Mouse (Mus musculus) spleen, adult 2 months (tissue): ENCODE data around the gene Prm2. TPM values are rescaled to one million over a fixed set of nuclear protein-coding genes. Genes with fewer than 3 reads are reported as not detected.

Experiments
- DNase-seq, 2 experiments: peaks; one replicate each; pipeline versions ENCODE4 v3.0.0 to v3.0.0-alpha.2; 2012 to 2021; ENCODE audit warnings: low spot score in 2 of 2, low read depth in 1 of 2
- H3K27ac ChIP-seq: fragments of 200-500 bp; 2 replicates; pipeline ENCODE4 v1.5.1; 2012; ENCODE audit warnings: low read length, inconsistent platforms; ENCODE audit not compliant: insufficient read depth
- H3K27me3 ChIP-seq: fragments of 200-500 bp; 2 replicates; pipeline ENCODE4 v1.6.1; 2012; ENCODE audit warnings: mild to moderate bottlenecking, moderate library complexity, low read length, inconsistent platforms; ENCODE audit not compliant: control insufficient read depth, insufficient read depth
- H3K36me3 ChIP-seq: fragments of 200-500 bp; 2 replicates; pipeline ENCODE4 v1.6.1; 2012; ENCODE audit warnings: mild to moderate bottlenecking, low read length, inconsistent platforms; ENCODE audit not compliant: control insufficient read depth, insufficient read depth
- H3K4me1 ChIP-seq: fragments of 200-500 bp; 2 replicates; pipeline ENCODE4 v1.6.1; 2011; ENCODE audit warnings: inconsistent platforms; ENCODE audit not compliant: control insufficient read depth, insufficient read depth, insufficient read length
- H3K4me3 ChIP-seq: fragments of 200-500 bp; 2 replicates; pipeline ENCODE4 v1.5.1; 2011; ENCODE audit warnings: mild to moderate bottlenecking, inconsistent platforms; ENCODE audit not compliant: insufficient read depth, insufficient read length; ENCODE audit errors: extremely low read depth
- CTCF ChIP-seq: fragments of 200-500 bp; IDR thresholded peaks from 2 replicates; pipeline ENCODE4 v1.5.1; 2011; ENCODE audit warnings: mild to moderate bottlenecking, inconsistent platforms; ENCODE audit not compliant: insufficient read depth, insufficient read length, insufficient replicate concordance; ENCODE audit errors: extremely low read depth
- POLR2A ChIP-seq: fragments of 200-500 bp; IDR thresholded peaks from 2 replicates; pipeline ENCODE4 v1.6.1; 2011; ENCODE audit warnings: low read depth, low read length, inconsistent platforms
- WGBS: fragments of 180-500 bp; shearing (Covaris S2); methylation state at CpG from one replicate; pipeline ENCODE4 v1.1.7; 2018; 5-methylcytosine and 5-hydroxymethylcytosine counted together
- polyA plus RNA-seq: library from polyadenylated mRNA; depleted of rRNA; stranded (reverse); fragments of >200 nt; gene quantifications from 2 replicates; pipeline ENCODE4 v1.2.3, GENCODE M21; 2012

Gene Prm2
- polyA plus RNA-seq, 1 experiment = not detected

DNA sequence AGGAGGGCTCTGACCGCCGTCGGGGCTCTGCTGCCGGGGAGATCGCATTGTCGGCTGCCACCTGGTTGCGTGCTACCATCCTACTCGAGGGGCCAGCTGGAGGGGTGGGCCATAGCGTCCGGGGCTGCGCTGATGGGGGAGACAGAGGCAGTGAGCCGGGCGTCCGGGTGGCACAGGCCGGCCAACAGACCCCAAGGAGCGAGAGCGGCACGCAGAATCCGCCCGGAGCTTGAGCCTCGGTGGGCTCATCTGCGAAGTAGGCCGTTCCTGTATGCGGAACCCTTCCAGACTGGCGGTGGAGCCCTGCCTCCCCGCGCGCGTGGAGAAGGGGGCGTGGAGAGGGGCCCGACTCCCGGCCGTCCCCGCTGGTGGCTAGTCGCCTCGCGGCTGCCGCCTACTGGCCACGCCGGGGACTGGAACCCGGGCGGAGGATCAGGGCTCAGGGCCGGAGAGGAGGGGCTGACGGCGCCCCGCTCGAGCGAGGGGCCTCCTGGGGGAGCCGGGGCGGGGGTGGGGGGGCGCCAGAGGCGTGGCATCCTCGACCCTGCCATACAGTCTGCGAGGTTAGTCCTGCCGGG lies 11.1 kb downstream of the Prm2 start:
- under 1% methylated on average over 43 of the region's 55 CpGs for WGBS
- H3K27ac ChIP-seq = peak overlapping the region; percentile 81
- DNase-seq = peak; percentile 81 to 89
- H3K36me3 ChIP-seq = no peaks in the 10 kb centered on the region
- TF ChIP-seq CTCF (peak; percentile 81), POLR2A (peak; percentile 14; the same call in 1 of the 2 replicates)
- peak overlapping the region; percentile 64 for H3K4me3 ChIP-seq
- no peaks in the 10 kb centered on the region for H3K27me3 ChIP-seq
- H3K4me1 ChIP-seq = peaks cover 20% of the 10 kb centered on the region

DNA sequence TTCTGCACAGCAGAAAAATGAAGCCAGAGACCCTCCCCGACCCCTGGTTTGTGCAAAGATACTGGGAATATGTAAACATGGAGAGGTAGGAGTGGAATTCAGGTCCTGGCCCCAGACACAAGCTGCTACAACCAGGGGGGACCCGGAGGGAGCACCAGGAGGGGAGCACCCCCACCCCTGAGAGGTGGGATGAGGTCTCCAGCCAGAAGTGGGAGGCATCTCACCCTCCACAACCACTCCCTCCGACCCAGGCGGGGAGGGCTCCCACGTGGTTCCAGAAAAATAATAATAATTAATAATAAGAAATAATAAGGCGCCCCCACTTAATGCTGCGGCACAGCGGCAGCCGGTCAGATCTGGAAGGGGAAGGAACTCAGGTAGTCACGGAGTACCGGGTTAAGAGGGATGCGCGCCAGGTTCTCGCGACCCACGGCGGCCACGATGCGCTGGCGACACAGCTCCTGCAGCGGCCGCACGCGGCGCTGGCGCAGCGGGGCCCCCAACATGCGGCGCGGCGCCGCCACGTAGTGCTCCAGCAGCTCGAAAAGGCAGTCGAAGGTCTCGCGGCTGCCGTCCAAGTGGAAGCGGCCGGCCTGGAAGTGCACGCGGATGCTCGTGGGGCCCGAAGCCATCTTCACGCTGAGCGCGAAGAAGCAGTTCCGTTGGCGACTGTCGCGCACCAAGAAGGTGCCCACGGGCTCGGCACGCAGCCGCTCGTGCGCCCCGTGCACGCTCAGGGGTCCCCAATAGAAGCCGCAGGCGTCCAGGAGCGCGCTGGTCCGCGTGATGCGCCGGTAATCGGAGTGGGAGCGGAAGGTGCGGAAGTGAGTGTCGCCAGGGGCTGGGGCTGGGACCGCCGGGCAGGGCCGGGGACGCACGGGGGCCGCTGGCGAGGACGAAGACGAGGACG lies 11.8 kb downstream of the Prm2 start:
- TF ChIP-seq CTCF (no peak), POLR2A (no peak)
- no peaks in the 10 kb centered on the region for H3K27me3 ChIP-seq
- H3K4me3 ChIP-seq = peak overlapping the region; percentile 64
- peak overlapping the region; percentile 51 for H3K27ac ChIP-seq
- no peaks in the 10 kb centered on the region for H3K36me3 ChIP-seq
- peaks cover 20% of the 10 kb centered on the region for H3K4me1 ChIP-seq
- 3% methylated on average over 81 of the region's 81 CpGs for WGBS
- peak in 1 of 2 experiments; percentile 25 for DNase-seq

DNA sequence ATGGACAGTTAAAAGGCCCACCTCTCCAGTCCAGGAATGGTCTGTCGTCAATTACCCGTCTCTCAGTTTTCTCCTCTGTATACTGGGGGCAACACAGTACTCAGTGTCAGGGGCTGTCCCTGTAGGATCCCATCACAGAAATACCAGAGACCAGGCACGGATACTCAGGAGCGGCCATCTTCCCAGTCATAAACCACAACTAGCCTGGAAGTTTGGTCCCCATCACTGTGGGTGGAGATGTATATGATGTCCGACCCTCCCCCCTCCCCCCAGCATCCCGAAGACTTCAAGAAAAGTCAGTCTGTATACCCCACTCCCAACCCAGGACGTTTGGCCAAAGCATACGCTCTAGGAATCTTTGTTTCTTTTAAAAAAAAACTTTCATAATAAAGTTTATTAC lies 12.5 kb downstream of the Prm2 start:
- Histone ChIP-seq H3K27ac (no peak overlapping the region), H3K27me3 (no peaks in the 10 kb centered on the region), H3K36me3 (no peaks in the 10 kb centered on the region), H3K4me3 (peak overlapping the region; percentile 15; the same call in 1 of the 2 replicates), H3K4me1 (peaks cover 20% of the 10 kb centered on the region)
- no peak for TF ChIP-seq CTCF
- TF ChIP-seq POLR2A = no peak
- no peak for DNase-seq
- WGBS = 61% methylated on average over 8 of the region's 8 CpGs

DNA sequence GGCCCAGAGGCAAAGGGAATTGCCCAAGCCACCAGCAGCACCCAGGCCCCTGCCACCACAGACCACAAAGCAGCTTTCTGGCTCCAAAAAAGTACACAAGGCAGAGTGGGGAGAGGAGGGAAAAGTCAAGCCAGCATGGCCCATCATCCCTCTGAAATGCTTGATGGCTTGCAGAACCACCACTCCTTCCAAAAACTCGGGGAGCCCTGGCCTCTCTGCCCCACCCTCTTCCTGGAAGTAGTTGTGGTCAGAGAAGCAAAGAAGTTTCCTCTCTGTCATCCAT lies 12.8 kb downstream of the Prm2 start:
- Histone ChIP-seq H3K4me3 (peak overlapping the region; percentile 15; the same call in 1 of the 2 replicates), H3K27me3 (no peaks in the 10 kb centered on the region), H3K36me3 (no peaks in the 10 kb centered on the region), H3K4me1 (peaks cover 20% of the 10 kb centered on the region), H3K27ac (no peak overlapping the region)
- DNase-seq = no peak
- WGBS = 8% methylated on average over 1 of the region's 1 CpGs
- TF ChIP-seq POLR2A (no peak), CTCF (no peak)

DNA sequence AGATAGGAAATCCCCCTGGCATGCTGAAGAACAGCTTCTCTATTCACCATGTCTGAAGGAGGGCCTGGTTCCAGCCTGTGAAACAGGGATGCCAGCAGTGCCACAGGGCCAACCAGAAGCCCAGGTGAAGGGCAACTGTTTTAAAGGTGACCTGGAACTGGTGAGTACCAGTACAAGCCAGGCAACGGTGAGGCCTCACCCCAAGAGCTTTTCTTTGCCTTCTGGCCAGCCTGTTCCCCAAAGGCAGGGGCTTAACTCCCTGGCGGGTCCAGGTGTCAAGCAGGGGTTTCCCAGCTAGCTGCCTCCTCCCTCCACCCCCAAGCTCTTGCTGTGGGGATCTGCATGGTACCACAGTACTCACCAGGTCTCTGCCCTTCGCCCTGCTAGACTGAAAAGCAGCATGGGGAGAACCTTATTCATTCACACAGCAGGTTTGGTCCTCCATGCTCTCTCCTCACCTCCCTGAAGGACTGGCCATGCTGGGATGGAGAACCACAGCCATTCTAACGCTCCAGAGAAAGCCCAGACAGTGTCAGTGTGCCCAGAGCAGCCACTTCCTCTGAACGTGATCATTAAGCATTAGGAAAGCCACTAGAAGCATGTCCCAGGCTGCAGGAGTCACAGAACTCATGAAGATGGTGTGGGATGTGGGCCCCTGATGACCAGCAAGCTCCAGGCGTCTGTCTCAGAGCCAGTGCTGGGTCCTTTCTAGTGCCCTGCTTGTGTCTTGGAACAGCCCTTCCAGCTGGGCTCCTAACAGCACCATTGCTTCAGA lies 13.4 kb downstream of the Prm2 start:
- no peak for TF ChIP-seq POLR2A
- no peak for TF ChIP-seq CTCF
- H3K27ac ChIP-seq = no peak overlapping the region
- H3K27me3 ChIP-seq = no peaks in the 10 kb centered on the region
- H3K4me3 ChIP-seq = no peak overlapping the region
- 44% methylated on average over 6 of the region's 6 CpGs for WGBS
- H3K4me1 ChIP-seq = peaks cover 20% of the 10 kb centered on the region
- DNase-seq = no peak
- no peaks in the 10 kb centered on the region for H3K36me3 ChIP-seq

DNA sequence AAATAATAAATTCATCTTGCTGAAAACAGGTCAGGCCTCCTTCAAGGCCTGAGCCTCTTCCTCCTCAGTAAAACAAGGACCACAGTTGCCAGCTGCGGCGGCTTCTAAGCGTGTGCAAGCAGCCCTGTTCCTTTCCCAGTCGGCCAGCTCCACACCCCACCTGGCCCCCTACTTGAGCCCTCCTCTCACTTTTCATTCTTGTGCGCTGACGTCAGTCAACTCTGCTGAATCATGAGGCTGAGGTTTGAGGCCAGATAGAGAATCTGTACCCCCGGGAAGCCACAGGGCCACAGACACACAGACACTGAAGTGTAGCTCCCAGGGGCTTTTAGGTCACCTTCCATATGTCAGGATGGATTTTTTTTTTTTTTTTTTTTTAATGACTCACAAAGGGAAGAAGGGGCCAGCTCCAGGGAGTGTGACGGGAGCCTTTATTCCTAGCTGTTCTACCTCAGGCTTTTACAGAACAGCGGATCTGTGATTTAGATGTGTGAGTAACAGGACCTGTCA lies 14.0 kb downstream of the Prm2 start:
- TF ChIP-seq POLR2A (no peak), CTCF (no peak)
- DNase-seq = no peak
- peaks cover 16% of the 10 kb centered on the region for H3K4me1 ChIP-seq
- 61% methylated on average over 9 of the region's 9 CpGs for WGBS
- no peak overlapping the region for H3K4me3 ChIP-seq
- H3K36me3 ChIP-seq = no peaks in the 10 kb centered on the region
- no peak overlapping the region for H3K27ac ChIP-seq
- H3K27me3 ChIP-seq = no peaks in the 10 kb centered on the region
